Mouse (Mus musculus) heart, adult 10 weeks (tissue): ENCODE data around the gene Pdzd4. TPM values are rescaled to one million over a fixed set of nuclear protein-coding genes. Genes with fewer than 3 reads are reported as not detected.

Experiments
- polyA plus RNA-seq: library from polyadenylated mRNA; stranded (reverse); fragments of 350-450 nt; fragmentation: Illumina TruSeq; extraction: RNeasy Lipid Tissue Mini Kit (QIAGEN cat#74804); gene quantifications from one replicate; pipeline ENCODE4 v1.2.3, GENCODE M21; 2014; ENCODE audit warnings: low read depth, low replicate concordance

Gene Pdzd4
- 1.2 TPM for polyA plus RNA-seq

GRCm38 (mm10) chrX:73824185-73825151 lies at the start of gene Pdzd4:
Gene Pdzd4 (minus strand): TSS chrX:73824969.

GRCm38 (mm10) chrX:73786364-73787224 lies 38.2 kb downstream of the Pdzd4 start, which contains the start of the genes Idh3g and Ssr4:
Gene Idh3g (minus strand): TSS chrX:73786897.
Gene Ssr4 (plus strand): TSS chrX:73787028.

GRCm38 (mm10) chrX:73774168-73774760 lies 50.5 kb downstream of the Pdzd4 start, which contains the start of gene Srpk3:
Gene Srpk3 (plus strand): TSS chrX:73774405.

DNA sequence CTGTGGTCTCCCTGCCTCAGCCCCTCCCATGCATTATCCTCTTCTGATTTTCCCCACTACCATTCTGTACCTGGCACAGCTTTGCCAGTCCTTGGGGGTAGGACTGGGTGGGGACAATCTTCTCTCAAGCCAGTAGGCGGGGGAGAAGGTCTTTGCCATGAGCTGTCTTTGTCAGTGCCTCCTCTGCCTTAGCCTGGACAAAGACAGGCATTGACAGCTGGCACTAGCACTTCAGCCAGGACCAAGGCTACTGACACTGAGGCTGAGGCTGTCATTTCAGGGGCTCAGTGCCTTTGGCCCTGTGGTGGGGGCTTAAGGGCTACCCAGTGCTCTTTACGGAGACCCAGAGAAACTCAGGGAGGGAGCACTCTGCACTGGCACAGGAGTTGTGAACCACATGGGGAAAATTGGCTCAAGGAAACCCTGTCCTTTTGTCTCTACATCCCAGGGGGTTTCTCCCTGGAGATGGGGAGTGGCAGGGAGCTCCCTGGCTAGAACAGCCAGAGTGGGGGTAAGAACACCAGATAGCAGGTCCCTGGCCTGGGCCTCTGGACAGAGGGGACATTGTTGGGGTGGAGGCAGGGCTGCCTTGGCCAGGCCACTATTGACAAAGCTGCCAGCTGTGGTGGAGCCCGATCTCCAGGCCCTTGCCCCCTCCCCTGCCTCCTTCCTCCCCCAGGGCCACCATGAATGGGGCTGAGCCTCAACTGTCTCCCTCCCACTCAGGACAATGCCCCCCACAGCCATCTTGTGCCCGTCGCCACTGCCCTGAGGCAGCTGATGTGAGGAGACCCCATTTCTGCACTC lies 68.2 kb downstream of the Pdzd4 start, which contains the start of gene Plxnb3:
Gene Plxnb3, plus strand, starts transcription at position 757 of the 807 bp plus-strand sequence.

Other genes starting within 250 kb of the Pdzd4 start
- gene Dusp9, start 185.6 kb downstream of the Pdzd4 start, polyA plus RNA-seq, result not detected
- gene Pnck, start 164.9 kb downstream of the Pdzd4 start, polyA plus RNA-seq, result 9.6 TPM
- gene Slc6a8, start 151.8 kb downstream of the Pdzd4 start, polyA plus RNA-seq, result 174 TPM
- 79.9 TPM for gene Bcap31, start 108.8 kb downstream of the Pdzd4 start, polyA plus RNA-seq
- 23.0 TPM for gene Abcd1, start 108.4 kb downstream of the Pdzd4 start, polyA plus RNA-seq
- gene Plxnb3, start 67.9 kb downstream of the Pdzd4 start, polyA plus RNA-seq, result 3.2 TPM
- gene Srpk3, start 50.6 kb downstream of the Pdzd4 start, polyA plus RNA-seq, result 40.2 TPM
- gene Idh3g, start 38.1 kb downstream of the Pdzd4 start, polyA plus RNA-seq, result 838 TPM
- 99.4 TPM for gene Ssr4, start 37.9 kb downstream of the Pdzd4 start, polyA plus RNA-seq
- gene Avpr2, start 67.1 kb upstream of the Pdzd4 start, polyA plus RNA-seq, result not detected
- 2.0 TPM for gene L1cam, start 71.1 kb upstream of the Pdzd4 start, polyA plus RNA-seq
- gene Arhgap4, start 96.9 kb upstream of the Pdzd4 start, polyA plus RNA-seq, result 1.8 TPM
- gene Naa10, start 97.0 kb upstream of the Pdzd4 start, polyA plus RNA-seq, result 66.2 TPM
- 5.6 TPM for gene Renbp, start 105.9 kb upstream of the Pdzd4 start, polyA plus RNA-seq
- gene Hcfc1, start 141.4 kb upstream of the Pdzd4 start, polyA plus RNA-seq, result 32.9 TPM
- 71.6 TPM for gene Irak1, start 198.9 kb upstream of the Pdzd4 start, polyA plus RNA-seq